Mouse (Mus musculus) lung, adult 10 weeks (tissue): ENCODE results near the gene Rom1. TPM values are rescaled to one million over a fixed set of nuclear protein-coding genes. Genes with fewer than 3 reads are reported as not detected.

Source experiments
- polyA plus RNA-seq: library from polyadenylated mRNA; stranded (reverse); fragments of 350-450 nt; fragmentation: Illumina TruSeq; extraction: RNeasy Lipid Tissue Mini Kit (QIAGEN cat#74804); gene quantifications from one replicate; pipeline ENCODE4 v1.2.3, GENCODE M21; 2014; ENCODE audit warnings: low read depth, low replicate concordance; ENCODE audit not compliant: insufficient read depth

Rom1 gene
- 6.0 TPM for polyA plus RNA-seq

GRCm38 (mm10) chr19:8929224-8930088 lies at the start of gene Rom1, which contains the start of gene Eml3:
Rom1 (minus strand) TSS chr19:8929356.
Eml3 (plus strand) TSS chr19:8929552.

GRCm38 (mm10) chr19:8966590-8967372 lies 37.6 kb upstream of the Rom1 start, which contains the start of gene Eef1g:
Eef1g (plus strand) TSS chr19:8967041.

GRCm38 (mm10) chr19:8953135-8954039 lies 24.2 kb upstream of the Rom1 start, which contains the start of gene Tut1:
Tut1 (plus strand) TSS chr19:8953847.

GRCm38 (mm10) chr19:8941515-8942217 lies 12.5 kb upstream of the Rom1 start, which contains the start of gene Mta2:
Mta2 (plus strand) TSS chr19:8941875.

GRCm38 (mm10) chr19:8920073-8920736 lies 9.0 kb downstream of the Rom1 start, which contains the start of gene B3gat3:
B3gat3 (plus strand) TSS chr19:8920374.

GRCm38 (mm10) chr19:8897865-8898495 lies 31.2 kb downstream of the Rom1 start, which contains the start of gene Ganab:
Ganab (plus strand) TSS chr19:8898071.

GRCm38 (mm10) chr19:8892829-8893766 lies 36.1 kb downstream of the Rom1 start, which contains the start of gene Ints5:
Ints5 (plus strand) TSS chr19:8893005.

GRCm38 (mm10) chr19:8888511-8889385 lies 40.4 kb downstream of the Rom1 start, which contains the start of the genes 1810009A15Rik and Gm49416:
1810009A15Rik (plus strand) TSS chr19:8888853.
Gm49416 (plus strand) TSS chr19:8888926.

GRCm38 (mm10) chr19:8883616-8884015 lies 45.5 kb downstream of the Rom1 start, which contains the start of the genes Lbhd1 and Gm49403:
Lbhd1 (plus strand) TSS chr19:8883732.
Gm49403 (plus strand) TSS chr19:8883930.

GRCm38 (mm10) chr19:8880311-8881033 lies 48.7 kb downstream of the Rom1 start, which contains the start of gene Uqcc3:
Uqcc3 (minus strand) TSS chr19:8880923.

Other genes starting within 250 kb of the Rom1 start
- 184 TPM for gene Slc3a2, start 206.0 kb downstream of the Rom1 start, polyA plus RNA-seq
- 29.3 TPM for gene Wdr74, start 193.5 kb downstream of the Rom1 start, polyA plus RNA-seq
- not detected for gene 1700092M07Rik, start 188.6 kb downstream of the Rom1 start, polyA plus RNA-seq
- gene Stx5a, start 187.9 kb downstream of the Rom1 start, polyA plus RNA-seq, result 52.5 TPM
- 135 TPM for gene Nxf1, start 172.3 kb downstream of the Rom1 start, polyA plus RNA-seq
- 124 TPM for gene Tmem223, start 158.4 kb downstream of the Rom1 start, polyA plus RNA-seq
- 59.3 TPM for gene Tmem179b, start 154.9 kb downstream of the Rom1 start, polyA plus RNA-seq
- 4.5 TPM for gene Taf6l, start 142.9 kb downstream of the Rom1 start, polyA plus RNA-seq
- 97.1 TPM for gene Polr2g, start 130.8 kb downstream of the Rom1 start, polyA plus RNA-seq
- 1.6 TPM for gene Zbtb3, start 126.8 kb downstream of the Rom1 start, polyA plus RNA-seq
- gene Ttc9c, start 110.0 kb downstream of the Rom1 start, polyA plus RNA-seq, result 10.6 TPM
- 37.3 TPM for gene Hnrnpul2, start 109.3 kb downstream of the Rom1 start, polyA plus RNA-seq
- not detected for gene AC129217.1, start 99.6 kb downstream of the Rom1 start, polyA plus RNA-seq
- 60.1 TPM for gene Bscl2, start 91.9 kb downstream of the Rom1 start, polyA plus RNA-seq
- not detected for gene Gng3, start 90.2 kb downstream of the Rom1 start, polyA plus RNA-seq
- gene Lrrn4cl, start 78.6 kb downstream of the Rom1 start, polyA plus RNA-seq, result 1.6 TPM
- gene Ubxn1, start 57.9 kb downstream of the Rom1 start, polyA plus RNA-seq, result 167 TPM
- gene Uqcc3, start 48.4 kb downstream of the Rom1 start, polyA plus RNA-seq, result 59.1 TPM
- gene Lbhd1, start 45.6 kb downstream of the Rom1 start, polyA plus RNA-seq, result 19.9 TPM
- gene Gm49403, start 45.4 kb downstream of the Rom1 start, polyA plus RNA-seq, result not detected
- gene 1810009A15Rik, start 40.5 kb downstream of the Rom1 start, polyA plus RNA-seq, result 54.1 TPM
- gene Gm49416, start 40.4 kb downstream of the Rom1 start, polyA plus RNA-seq, result not detected
- gene Ints5, start 36.4 kb downstream of the Rom1 start, polyA plus RNA-seq, result 8.7 TPM
- gene Ganab, start 31.3 kb downstream of the Rom1 start, polyA plus RNA-seq, result 51.6 TPM
- 54.5 TPM for gene B3gat3, start 9.0 kb downstream of the Rom1 start, polyA plus RNA-seq
- 17.3 TPM for gene Eml3, start 196 bp upstream of the Rom1 start, polyA plus RNA-seq
- 43.6 TPM for gene Mta2, start 12.5 kb upstream of the Rom1 start, polyA plus RNA-seq
- 8.5 TPM for gene Tut1, start 24.5 kb upstream of the Rom1 start, polyA plus RNA-seq
- gene Eef1g, start 37.7 kb upstream of the Rom1 start, polyA plus RNA-seq, result 297 TPM
- 67.3 TPM for gene Ahnak, start 59.9 kb upstream of the Rom1 start, polyA plus RNA-seq
- 187,175 TPM for gene Scgb1a1, start 158.6 kb upstream of the Rom1 start, polyA plus RNA-seq
- 5.4 TPM for gene Asrgl1, start 206.3 kb upstream of the Rom1 start, polyA plus RNA-seq